Mouse (Mus musculus): ENCODE data around the gene Zfp362. TPM values are rescaled to one million over a fixed set of nuclear protein-coding genes. Genes with fewer than 3 reads are reported as not detected.

Gene Zfp362
- polyA plus RNA-seq, 1 experiment from 2014 or later = 20.3 TPM

DNA sequence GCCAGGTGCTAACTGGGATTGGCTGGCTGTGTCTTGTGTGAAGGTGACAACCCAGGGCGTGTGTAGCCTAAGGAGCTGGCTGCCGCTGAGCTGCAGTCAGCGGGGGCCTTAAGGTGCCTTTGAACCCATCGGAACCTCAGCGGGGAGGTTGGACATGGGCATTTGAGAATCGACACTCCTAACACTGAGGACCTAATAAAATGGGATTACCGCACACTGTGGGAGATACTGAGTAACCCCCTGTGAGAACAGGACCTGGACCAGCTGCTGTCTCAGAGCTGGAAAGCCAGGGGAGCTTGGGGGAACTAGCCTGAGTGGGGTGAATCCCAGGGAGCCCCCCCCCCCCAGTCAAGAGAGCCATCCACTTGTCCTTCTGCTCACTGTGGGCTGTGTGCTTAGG, 52.3 kb downstream of the Zfp362 start:
- WGBS = 93% methylated on average over 7 of the region's 7 CpGs
- peaks cover 31% of the 10 kb centered on the region for H3K36me3 ChIP-seq (ENCODE audit: control insufficient read depth, insufficient read depth, low read length)
- ATAC-seq = no peak

DNA sequence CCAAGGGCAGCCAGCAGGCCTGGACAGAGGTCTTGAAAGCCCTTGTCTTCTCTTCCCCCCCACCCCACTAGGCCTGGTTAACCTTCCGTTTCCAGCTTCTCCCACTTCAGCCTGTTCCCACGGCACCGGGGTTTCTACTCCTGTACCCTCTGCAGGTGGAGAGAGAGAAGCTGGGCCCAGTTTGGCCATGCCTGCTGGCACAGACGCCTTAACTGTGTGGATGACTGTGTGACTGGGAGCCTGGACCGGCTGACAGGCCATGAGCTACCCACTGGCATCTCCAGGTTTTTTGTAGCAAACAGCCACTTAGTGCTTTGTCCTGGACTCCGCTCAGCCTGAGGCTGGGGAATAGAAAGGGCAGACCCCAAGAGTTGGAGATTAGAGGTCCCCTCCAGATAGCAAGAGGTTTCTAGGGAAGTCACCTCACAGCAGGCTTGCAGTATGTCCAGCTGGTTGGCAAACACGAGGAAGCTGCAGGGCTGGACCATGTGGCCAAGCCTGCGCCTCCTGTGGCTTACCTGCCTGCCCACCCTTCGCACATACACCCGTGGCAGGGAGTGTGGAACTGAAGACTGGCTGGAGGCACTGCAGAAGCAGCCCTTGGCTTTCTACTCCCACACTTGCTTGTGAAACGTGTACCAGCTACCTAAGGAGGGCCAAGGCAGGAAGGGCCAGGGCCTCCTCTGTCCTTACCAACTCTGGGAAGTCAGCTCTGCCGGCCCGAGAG, 53.7 kb downstream of the Zfp362 start:
- Histone ChIP-seq H3K4me2 (ENCODE audit: low read depth, low read length) (no peak overlapping the region), H3K9me3 (ENCODE audit: control insufficient read depth, low read length) (no peaks in the 10 kb centered on the region), H3K36me3 (ENCODE audit: control insufficient read depth, insufficient read depth, low read length) (peaks cover 44% of the 10 kb centered on the region), H3K4me1 (ENCODE audit: control insufficient read depth, insufficient read depth, low read length) (no peaks in the 10 kb centered on the region), H3K4me3 (ENCODE audit: low read length) (no peak overlapping the region), H3K9ac (ENCODE audit: low read depth, low read length) (no peak overlapping the region), H3K27ac (ENCODE audit: low read length) (no peak overlapping the region), H3K27me3 (replicated peaks; ENCODE audit: control insufficient read depth, insufficient read depth, low read length) (no peaks in the 10 kb centered on the region)
- no peak for ATAC-seq
- WGBS = 85% methylated on average over 13 of the region's 13 CpGs

More for the DNA sequence above, 52.3 kb downstream of the Zfp362 start:
- no peaks in the 10 kb centered on the region for H3K27me3 ChIP-seq (replicated peaks; ENCODE audit: control insufficient read depth, insufficient read depth, low read length)
- no peak overlapping the region for H3K4me2 ChIP-seq (ENCODE audit: low read depth, low read length)
- no peak overlapping the region for H3K27ac ChIP-seq (ENCODE audit: low read length)
- no peaks in the 10 kb centered on the region for H3K4me1 ChIP-seq (ENCODE audit: control insufficient read depth, insufficient read depth, low read length)
- H3K4me3 ChIP-seq (ENCODE audit: low read length) = no peak overlapping the region
- H3K9me3 ChIP-seq (ENCODE audit: control insufficient read depth, low read length) = no peaks in the 10 kb centered on the region
- H3K9ac ChIP-seq (ENCODE audit: low read depth, low read length) = no peak overlapping the region

DNA sequence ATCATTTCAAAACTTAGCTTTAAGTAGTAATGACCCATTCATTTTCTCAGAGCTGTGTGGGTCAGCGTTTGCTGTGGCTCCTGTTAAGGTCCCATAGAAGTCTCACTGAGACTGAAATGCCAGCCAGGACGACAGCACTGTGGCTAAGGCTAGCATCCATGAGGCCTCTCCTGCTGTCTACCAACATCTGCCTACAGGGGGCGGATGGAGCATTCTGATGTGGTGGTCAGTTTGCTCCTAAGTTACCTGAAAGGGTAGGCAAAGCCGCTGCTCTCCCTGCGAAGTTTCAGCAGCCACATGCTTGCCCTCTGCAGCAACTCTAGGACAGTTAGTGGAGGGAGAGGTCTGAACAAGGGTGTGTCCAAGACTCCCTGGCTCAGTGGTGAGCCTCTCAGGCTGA, 54.8 kb downstream of the Zfp362 start:
- H3K27ac ChIP-seq (ENCODE audit: low read length) = no peak overlapping the region
- H3K9ac ChIP-seq (ENCODE audit: low read depth, low read length) = no peak overlapping the region
- H3K36me3 ChIP-seq (ENCODE audit: control insufficient read depth, insufficient read depth, low read length) = peaks cover 53% of the 10 kb centered on the region
- H3K4me2 ChIP-seq (ENCODE audit: low read depth, low read length) = no peak overlapping the region
- ATAC-seq = no peak
- no peak overlapping the region for H3K4me3 ChIP-seq (ENCODE audit: low read length)
- no peaks in the 10 kb centered on the region for H3K4me1 ChIP-seq (ENCODE audit: control insufficient read depth, insufficient read depth, low read length)
- H3K9me3 ChIP-seq (ENCODE audit: control insufficient read depth, low read length) = no peaks in the 10 kb centered on the region
- 67% methylated on average over 5 of the region's 5 CpGs for WGBS
- no peaks in the 10 kb centered on the region for H3K27me3 ChIP-seq (replicated peaks; ENCODE audit: control insufficient read depth, insufficient read depth, low read length)

DNA sequence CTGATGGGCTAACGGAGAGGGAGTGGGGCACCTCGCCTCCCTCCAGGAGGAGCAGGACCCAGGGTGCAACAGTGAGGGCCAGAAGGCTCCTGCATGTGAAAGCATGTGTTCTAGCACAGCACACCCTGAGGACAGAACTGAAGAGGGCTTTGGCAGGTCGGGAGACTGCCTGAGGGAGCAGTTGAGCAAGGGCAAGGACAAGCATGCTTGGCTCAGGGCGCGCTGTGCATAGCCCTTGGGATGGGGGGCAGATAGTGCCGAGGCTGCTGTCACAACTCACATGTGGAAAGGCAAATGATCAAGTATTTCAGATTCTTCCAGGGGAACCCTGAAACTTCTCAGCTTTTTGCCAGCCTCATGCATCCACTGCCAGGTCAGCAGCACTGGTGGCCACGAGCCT, 57.5 kb downstream of the Zfp362 start:
- Histone ChIP-seq H3K9me3 (ENCODE audit: control insufficient read depth, low read length) (no peaks in the 10 kb centered on the region), H3K36me3 (ENCODE audit: control insufficient read depth, insufficient read depth, low read length) (peaks cover 65% of the 10 kb centered on the region), H3K9ac (ENCODE audit: low read depth, low read length) (no peak overlapping the region), H3K27me3 (replicated peaks; ENCODE audit: control insufficient read depth, insufficient read depth, low read length) (no peaks in the 10 kb centered on the region), H3K4me3 (ENCODE audit: low read length) (no peak overlapping the region), H3K4me2 (ENCODE audit: low read depth, low read length) (no peak overlapping the region), H3K27ac (ENCODE audit: low read length) (no peak overlapping the region), H3K4me1 (ENCODE audit: control insufficient read depth, insufficient read depth, low read length) (no peaks in the 10 kb centered on the region)
- ATAC-seq = no peak
- WGBS = 89% methylated on average over 7 of the region's 7 CpGs

DNA sequence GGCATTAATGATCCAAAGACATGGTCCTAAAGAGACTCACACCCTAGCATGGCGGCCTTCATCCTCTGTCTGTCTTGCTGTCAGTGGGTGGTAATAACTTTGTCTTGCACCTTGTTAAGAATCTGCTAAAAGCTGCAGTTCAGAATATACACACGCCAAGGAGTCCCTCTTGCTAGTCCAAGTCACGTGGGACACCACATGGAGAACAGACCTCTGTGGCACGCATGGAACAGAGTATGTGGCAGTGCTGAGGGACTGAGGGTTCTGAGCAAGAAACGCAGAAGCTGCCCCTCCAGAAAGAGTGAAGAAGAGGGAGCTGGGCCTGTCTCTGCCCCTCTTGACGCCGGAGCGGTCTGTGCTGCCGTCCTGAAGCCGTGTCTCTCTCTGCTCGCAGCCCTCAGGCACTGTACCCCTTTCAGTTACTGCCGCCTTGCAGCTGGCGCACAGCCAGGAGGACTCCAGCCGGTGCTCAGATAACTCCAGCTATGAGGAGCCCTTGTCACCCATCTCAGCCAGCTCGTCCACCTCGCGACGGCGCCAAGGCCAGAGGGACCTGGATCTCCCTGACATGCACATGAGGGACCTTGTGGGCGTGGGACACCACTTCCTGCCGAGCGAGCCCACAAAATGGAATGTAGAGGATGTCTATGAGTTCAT, 58.1 kb downstream of the Zfp362 start:
- H3K4me3 ChIP-seq (ENCODE audit: low read length) = no peak overlapping the region
- no peaks in the 10 kb centered on the region for H3K27me3 ChIP-seq (replicated peaks; ENCODE audit: control insufficient read depth, insufficient read depth, low read length)
- H3K27ac ChIP-seq (ENCODE audit: low read length) = no peak overlapping the region
- whole genome bisulfite sequencing = 79% methylated on average over 22 of the region's 22 CpGs
- H3K4me1 ChIP-seq (ENCODE audit: control insufficient read depth, insufficient read depth, low read length) = no peaks in the 10 kb centered on the region
- H3K9ac ChIP-seq (ENCODE audit: low read depth, low read length) = no peak overlapping the region
- no peak overlapping the region for H3K4me2 ChIP-seq (ENCODE audit: low read depth, low read length)
- no peak for ATAC-seq
- H3K9me3 ChIP-seq (ENCODE audit: control insufficient read depth, low read length) = no peaks in the 10 kb centered on the region
- peaks cover 63% of the 10 kb centered on the region for H3K36me3 ChIP-seq (ENCODE audit: control insufficient read depth, insufficient read depth, low read length)

DNA sequence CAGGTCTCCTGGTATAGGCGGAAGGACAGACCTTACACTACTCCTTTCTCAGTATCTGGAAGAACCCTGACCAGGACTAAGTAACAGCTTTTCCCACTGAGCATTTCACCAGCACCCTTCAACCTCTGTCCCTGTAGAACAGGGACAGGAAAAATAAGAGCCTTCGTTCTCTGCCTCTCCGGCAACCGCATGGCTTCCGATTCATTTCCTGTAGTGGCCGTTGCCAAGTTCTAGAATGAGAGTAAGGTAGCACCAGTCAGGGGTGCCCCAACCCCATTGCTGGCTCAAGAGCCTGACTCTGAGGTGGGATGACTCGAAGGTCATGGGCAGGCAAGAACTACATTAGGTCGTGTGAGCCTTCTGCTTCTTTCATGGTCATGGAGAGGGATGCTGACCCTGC, 60.7 kb downstream of the Zfp362 start:
- 91% methylated on average over 8 of the region's 8 CpGs for WGBS
- H3K4me3 ChIP-seq (ENCODE audit: low read length) = no peak overlapping the region
- peaks cover 40% of the 10 kb centered on the region for H3K36me3 ChIP-seq (ENCODE audit: control insufficient read depth, insufficient read depth, low read length)
- no peak overlapping the region for H3K9ac ChIP-seq (ENCODE audit: low read depth, low read length)
- no peak for ATAC-seq
- H3K4me1 ChIP-seq (ENCODE audit: control insufficient read depth, insufficient read depth, low read length) = peaks cover 15% of the 10 kb centered on the region
- no peak overlapping the region for H3K27ac ChIP-seq (ENCODE audit: low read length)
- no peaks in the 10 kb centered on the region for H3K9me3 ChIP-seq (ENCODE audit: control insufficient read depth, low read length)
- H3K4me2 ChIP-seq (ENCODE audit: low read depth, low read length) = no peak overlapping the region
- H3K27me3 ChIP-seq (replicated peaks; ENCODE audit: control insufficient read depth, insufficient read depth, low read length) = no peaks in the 10 kb centered on the region

DNA sequence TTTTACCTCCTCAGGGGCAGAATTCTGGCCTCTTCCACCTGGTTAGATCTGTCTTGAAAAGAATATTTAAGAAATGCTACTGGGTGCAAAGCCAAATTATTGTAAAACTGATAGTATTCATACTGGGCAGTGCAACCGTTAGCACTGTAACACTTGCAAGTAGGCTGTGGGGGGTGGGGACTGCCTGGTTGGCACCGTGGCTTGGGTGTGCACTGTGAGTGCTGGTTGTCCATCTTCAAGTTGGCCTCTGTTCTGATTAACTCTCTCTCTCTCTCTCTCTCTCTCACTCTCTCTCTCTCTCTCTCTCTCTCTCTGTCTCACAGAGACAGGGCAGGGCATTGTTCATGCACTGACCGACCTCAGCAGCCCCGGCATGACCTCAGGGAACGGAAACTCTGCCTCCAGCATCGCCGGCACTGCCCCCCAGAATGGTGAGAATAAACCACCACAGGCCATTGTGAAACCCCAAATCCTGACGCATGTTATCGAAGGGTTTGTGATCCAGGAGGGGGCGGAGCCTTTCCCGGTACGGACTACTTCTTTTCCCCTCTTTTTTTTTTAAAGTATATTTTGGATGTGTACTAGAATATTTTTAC, 62.7 kb downstream of the Zfp362 start:
- no peak for ATAC-seq
- Histone ChIP-seq H3K27me3 (replicated peaks; ENCODE audit: control insufficient read depth, insufficient read depth, low read length) (no peaks in the 10 kb centered on the region), H3K4me3 (ENCODE audit: low read length) (no peak overlapping the region), H3K36me3 (ENCODE audit: control insufficient read depth, insufficient read depth, low read length) (peaks cover 33% of the 10 kb centered on the region), H3K27ac (ENCODE audit: low read length) (no peak overlapping the region), H3K4me1 (ENCODE audit: control insufficient read depth, insufficient read depth, low read length) (peaks cover 18% of the 10 kb centered on the region), H3K4me2 (ENCODE audit: low read depth, low read length) (no peak overlapping the region), H3K9me3 (ENCODE audit: control insufficient read depth, low read length) (no peaks in the 10 kb centered on the region), H3K9ac (ENCODE audit: low read depth, low read length) (no peak overlapping the region)
- WGBS = 80% methylated on average over 12 of the region's 12 CpGs

DNA sequence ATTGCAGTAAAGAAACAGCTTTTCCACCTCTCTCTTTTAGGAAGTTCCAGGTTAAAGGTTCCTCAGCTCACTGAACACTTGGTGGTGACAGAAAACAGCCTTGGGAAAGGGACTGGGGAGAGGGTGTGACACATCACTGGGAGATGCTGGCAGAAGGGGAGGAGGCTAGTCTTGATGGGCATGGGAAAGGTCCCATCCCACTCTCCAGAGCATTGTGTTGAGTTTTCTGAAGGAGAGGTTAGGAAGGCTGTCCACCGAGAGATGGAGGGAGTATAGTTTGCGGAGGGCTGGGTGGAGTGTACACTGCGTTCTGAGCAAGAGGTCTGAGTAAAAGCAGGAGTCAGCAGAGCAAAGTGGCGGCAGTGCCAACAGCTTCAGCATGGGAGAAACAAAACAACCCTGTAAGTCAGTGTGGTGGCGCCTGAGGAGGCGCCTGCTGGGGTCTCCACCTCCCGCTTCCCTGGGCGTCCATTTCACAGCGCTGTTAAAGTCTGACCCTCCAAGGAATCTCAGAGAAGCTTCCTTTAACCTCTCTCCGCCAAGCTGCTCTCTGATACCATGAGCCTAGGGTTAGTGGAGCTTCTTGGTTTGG, 63.4 kb downstream of the Zfp362 start:
- no peak overlapping the region for H3K4me3 ChIP-seq (ENCODE audit: low read length)
- no peak overlapping the region for H3K4me2 ChIP-seq (ENCODE audit: low read depth, low read length)
- no peak overlapping the region for H3K9ac ChIP-seq (ENCODE audit: low read depth, low read length)
- peaks cover 26% of the 10 kb centered on the region for H3K36me3 ChIP-seq (ENCODE audit: control insufficient read depth, insufficient read depth, low read length)
- no peaks in the 10 kb centered on the region for H3K9me3 ChIP-seq (ENCODE audit: control insufficient read depth, low read length)
- 66% methylated on average over 10 of the region's 10 CpGs for WGBS
- peaks cover 24% of the 10 kb centered on the region for H3K4me1 ChIP-seq (ENCODE audit: control insufficient read depth, insufficient read depth, low read length)
- no peak overlapping the region for H3K27ac ChIP-seq (ENCODE audit: low read length)
- no peaks in the 10 kb centered on the region for H3K27me3 ChIP-seq (replicated peaks; ENCODE audit: control insufficient read depth, insufficient read depth, low read length)
- ATAC-seq = no peak

DNA sequence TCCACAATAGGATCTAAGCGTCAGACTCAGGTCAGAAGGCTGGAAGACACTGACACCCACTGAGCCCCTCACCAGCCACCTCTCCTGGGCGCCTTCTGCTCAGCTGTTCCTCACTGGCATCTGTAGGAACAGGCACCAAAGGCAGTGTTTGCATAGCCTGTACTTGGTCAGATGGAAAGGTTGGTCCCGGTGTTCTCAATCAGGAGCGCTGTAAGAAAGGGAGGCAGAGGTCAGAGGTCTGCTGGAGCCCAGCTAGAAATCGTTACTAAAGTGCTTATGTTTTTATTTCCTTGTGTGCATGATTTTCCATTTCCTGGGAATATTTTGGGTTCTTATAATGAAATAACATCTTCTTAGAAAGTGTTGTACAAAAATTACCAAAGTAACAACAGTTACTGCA, 63.9 kb downstream of the Zfp362 start:
- Histone ChIP-seq H3K4me1 (ENCODE audit: control insufficient read depth, insufficient read depth, low read length) (peaks cover 30% of the 10 kb centered on the region), H3K9me3 (ENCODE audit: control insufficient read depth, low read length) (no peaks in the 10 kb centered on the region), H3K36me3 (ENCODE audit: control insufficient read depth, insufficient read depth, low read length) (peaks cover 22% of the 10 kb centered on the region), H3K27me3 (replicated peaks; ENCODE audit: control insufficient read depth, insufficient read depth, low read length) (no peaks in the 10 kb centered on the region), H3K27ac (ENCODE audit: low read length) (no peak overlapping the region), H3K4me2 (ENCODE audit: low read depth, low read length) (no peak overlapping the region), H3K4me3 (ENCODE audit: low read length) (no peak overlapping the region), H3K9ac (ENCODE audit: low read depth, low read length) (no peak overlapping the region)
- 52% methylated on average over 5 of the region's 5 CpGs for WGBS
- ATAC-seq = no peak

Data from intestine, embryonic 16.5 days (tissue).